Mouse (Mus musculus) thymus, adult 18-20 months (tissue): ENCODE data around the gene Gm382.

Experiments
- DNase-seq, 2 experiments: peaks; one replicate each; pipeline ENCODE4 v3.0.0; 2022; ENCODE audit warnings: mixed read lengths in 2 of 2

The Gm382 gene

DNA sequence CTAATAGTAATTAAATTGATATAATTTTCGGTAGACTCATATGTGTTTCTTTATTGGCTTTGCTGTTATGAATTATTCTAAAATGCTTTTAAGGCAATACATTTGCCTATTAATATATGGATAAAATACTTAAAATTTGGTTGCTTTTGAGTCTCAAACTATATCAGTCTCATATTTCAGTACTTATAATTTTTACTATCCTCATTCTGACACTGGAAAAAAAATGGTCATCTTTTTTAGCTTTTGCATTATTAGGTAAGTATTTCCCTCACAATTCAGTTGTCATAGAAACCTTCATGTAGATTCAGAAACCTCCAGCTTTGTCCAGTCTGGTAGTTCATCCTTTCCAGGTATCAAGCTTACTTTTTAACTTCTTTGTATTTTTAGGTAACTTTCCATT lies at the start of gene Gm382:
Gene Gm382, plus strand, starts transcription at position 301 of the 400 bp plus-strand sequence.
- DNase-seq, result no peak

DNA sequence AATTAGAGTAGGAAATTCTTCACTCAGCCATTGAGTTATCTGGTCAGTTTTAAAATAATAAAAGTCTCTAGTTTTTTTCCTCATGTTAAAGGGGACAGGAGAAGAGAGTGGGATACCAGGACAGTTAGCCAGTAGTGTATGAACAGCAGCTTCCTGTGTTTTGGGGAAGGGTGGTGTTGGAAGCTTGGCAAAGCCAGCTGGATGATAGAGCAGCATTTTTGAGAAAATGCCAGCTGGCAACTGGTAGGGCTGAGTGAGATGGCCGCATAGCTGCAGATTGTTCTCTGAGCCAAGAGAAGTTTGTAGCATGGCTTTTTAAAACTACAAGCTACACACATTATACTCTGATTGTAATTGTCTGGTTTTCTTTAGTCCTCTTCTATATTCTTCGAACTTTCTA lies 30.4 kb downstream of the Gm382 start:
- DNase-seq, result no peak

DNA sequence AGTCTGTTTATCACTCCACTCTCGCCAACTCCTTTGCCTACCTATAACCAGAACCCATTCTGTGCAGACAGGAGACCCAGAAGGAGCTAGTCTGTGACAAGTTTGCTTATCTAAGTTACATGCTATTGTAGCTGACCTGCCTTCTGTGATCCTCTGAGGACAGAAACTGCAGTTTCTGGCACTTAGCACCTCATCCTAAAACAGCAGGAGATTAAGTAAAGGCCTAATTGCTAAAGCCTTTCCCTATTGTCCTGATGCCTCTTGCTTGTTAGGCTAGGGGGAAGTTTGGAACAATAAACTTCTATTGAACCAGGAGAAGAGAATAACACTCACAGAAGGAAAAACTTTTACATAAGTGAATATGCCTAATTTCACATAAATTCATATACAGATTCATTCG lies 51.5 kb downstream of the Gm382 start:
- no peak for DNase-seq

DNA sequence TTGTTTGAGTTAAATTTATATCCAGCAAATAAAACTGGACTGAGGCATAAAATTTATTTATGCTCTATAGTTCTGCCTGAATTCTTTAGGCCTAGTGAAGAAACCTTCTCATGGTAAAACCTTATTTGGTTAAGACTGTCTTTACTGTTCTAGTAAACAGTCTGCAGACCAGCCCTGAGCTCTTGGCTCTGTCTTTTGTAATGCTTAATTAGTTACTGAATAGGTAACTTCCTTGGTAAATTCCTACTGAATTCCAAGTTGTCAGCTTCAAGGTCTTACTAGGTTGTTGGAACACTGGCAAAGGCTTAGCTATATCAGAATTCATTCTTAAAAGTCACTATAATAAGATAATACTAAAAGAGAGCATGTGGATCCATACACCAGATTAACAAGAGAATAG lies 53.3 kb downstream of the Gm382 start:
- DNase-seq, result no peak

DNA sequence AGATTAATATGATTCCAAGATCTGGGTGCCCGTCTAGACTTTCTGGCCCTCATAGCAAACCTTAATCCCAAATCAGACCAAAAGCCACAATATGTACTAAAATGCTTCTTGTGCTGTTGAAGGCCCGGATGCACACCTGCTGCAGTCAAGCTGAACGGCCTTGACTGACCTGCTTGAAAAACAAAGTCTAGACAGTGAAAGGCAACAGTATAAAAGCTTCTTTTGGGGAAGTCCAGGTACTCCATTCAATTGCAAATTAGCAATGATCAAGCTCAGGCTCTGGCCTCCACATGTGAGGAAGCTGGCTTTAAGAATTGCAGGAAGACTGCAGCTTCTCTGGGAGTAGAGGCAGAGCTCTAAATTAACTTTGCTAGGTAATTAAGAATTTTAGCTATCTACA lies 54.2 kb downstream of the Gm382 start:
- DNase-seq, result no peak

DNA sequence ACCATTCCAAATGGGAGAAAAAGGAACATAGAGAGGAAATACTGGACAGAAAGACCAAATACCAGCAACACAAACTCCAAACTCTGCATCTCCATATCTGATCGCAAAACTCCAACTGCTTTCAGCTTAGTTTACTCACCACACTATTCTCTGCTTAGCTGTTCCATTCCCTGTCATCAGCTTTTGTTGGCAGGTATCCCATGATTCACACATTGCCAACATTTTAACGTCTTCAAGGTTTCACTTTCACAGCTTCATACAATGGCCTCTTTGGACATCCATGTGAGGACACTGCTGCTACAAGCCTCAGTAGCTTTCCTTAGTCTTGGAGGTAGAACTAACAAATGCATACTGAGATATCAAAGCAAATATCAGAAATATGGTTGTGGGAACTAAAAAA lies 64.6 kb downstream of the Gm382 start:
- DNase-seq, result no peak
